Mouse (Mus musculus): Measurements from ENCODE around the gene Ctc1.

Gene Ctc1

GRCm38 (mm10) chr11:69048151-69048550 lies 32.4 kb downstream of the Ctc1 start:
- DNase-seq (ENCODE audit: low read depth, low spot score): no peak

DNA sequence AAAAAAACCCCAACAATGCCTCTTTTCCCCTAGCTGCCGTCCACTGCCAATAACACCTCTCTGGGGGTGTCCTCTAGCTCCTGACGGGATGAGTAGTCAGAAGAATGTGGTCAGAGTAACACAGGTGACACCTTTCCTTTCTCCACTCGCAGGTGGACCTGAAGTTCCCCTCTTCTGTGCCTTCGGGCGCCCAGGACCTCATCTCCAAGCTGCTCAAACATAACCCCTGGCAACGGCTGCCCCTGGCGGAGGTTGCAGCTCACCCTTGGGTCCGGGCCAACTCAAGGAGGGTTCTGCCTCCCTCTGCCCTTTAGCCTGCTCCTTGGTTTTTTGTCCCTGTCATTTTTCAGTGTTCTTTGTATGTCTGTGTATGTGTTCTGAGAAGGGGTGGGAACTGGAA lies 35.0 kb downstream of the Ctc1 start:
- DNase-seq (ENCODE audit: low read depth, low spot score): no peak

DNA sequence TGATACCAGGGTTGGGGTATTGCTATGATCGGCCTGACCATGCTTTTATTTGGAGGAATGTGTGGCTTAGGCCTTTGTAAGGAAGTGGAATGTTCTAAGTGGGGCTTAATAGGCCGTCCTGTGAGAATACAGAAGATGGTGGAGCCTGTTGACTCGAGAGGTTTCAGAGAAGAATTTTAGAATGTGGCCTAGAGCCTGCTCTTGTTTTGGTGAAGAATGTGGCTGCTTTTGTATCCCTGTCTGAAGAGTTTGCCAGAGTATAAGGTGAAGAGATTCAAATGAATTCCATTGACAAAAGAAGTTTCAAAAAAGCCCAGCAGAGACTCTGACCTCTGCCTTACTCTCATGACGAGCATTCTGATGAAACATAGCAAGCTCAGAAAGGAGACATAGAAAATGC lies 36.1 kb downstream of the Ctc1 start:
- no peak for DNase-seq (ENCODE audit: low read depth, low spot score)

DNA sequence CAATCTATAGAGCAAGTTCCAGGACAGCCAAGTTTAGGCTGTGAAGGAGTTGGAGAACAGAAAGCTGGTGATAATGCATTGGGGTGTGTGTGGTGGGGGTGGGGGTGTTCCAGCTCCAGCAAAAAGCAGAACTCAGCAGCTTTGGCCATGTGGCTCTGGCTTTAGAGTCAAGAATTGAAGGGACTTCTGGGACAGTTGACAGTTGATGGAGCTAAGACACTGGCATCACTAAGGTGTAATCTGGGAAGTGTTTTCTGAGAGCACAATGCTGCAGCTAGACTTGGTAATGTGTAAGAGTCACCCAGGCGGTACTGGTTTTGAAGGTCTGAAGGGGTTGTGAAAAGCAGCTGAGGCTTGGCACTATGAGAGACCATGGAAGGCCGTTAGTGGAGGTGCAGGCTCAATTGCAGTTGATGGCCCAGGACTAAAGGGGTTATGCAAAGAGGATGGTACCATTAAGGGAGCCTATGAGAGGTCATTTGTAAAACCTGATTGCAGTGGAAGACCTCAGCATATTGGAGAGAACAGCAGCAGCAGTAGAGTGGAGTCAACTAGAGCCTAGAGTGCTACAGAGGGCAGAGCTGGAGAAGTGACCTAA lies 37.2 kb downstream of the Ctc1 start:
- DNase-seq (ENCODE audit: low read depth, low spot score): no peak

- no peak for DNase-seq (ENCODE audit: low read depth, low spot score)
Measured at GRCm38 (mm10) chr11:69053848-69054247, 38.1 kb downstream of the Ctc1 start.

- DNase-seq (ENCODE audit: low read depth, low spot score): no peak
Measured at GRCm38 (mm10) chr11:69058265-69058664, 42.6 kb downstream of the Ctc1 start.

DNA sequence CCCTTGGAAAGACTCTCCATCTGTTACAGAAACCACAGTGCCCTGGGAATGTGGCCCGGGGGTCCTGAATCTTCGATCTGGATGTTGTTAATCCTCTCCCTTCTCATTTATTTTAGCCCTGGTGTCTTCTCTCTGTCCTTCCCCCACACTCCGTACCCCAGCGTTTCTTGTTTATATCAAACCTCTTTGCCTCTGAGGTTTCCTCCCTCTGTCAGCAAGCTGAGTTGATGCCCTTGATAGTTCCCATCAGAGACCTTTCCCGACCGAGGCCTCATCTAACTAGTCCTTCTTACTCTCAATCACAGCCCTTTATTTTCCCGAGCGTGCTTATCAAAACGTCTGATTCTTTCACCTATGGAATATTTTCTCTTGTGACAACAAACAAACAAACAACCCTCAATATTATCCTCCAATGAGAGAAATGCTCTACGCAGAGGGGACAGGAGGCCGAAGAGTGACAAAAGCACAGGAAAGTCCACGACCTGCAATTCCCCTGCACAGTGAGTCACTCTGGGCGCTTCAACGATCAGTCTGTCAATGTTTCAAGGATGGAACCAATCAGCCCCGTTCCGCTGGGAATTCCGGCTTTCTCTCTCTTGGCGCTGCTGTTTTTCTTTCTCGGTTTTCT lies 43.1 kb downstream of the Ctc1 start:
- DNase-seq (ENCODE audit: low read depth, low spot score): no peak

DNA sequence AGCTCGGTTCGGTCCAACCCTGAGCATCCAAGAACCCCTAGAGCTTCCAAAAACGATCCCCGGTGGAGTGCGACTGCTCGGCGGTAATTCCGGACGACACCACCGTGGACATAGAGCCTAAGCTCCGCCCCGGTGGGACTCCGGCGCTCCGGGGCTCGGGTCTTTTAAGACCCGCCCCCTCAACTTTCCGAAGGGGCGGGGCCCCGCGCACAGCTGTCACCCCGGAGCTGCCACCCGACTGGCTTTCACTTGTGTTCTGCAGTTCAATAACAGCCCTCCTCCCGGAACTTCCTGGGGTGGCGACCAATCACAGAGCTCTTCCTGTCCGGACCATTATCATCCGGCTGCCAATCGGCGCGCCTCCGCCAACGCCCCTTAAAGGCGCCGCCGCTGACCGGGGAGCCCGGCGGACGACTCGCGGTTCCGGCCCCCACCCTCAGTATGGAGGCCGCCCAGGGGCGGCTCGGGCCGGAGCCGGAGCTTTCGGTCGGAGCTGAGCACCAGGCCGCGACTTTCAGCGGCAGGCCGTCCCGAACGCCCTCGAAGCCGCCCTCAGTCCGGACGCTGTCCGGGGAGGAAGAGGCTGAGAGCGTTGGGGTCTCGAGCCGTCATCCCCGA lies 43.8 kb downstream of the Ctc1 start, which contains the start of gene Borcs6:
TSS of gene Borcs6 (plus strand) at position 361 of the 618 bp plus-strand sequence.
- DNase-seq (ENCODE audit: low read depth, low spot score): peak; percentile 92

- no peak for DNase-seq (ENCODE audit: low read depth, low spot score)
Measured at GRCm38 (mm10) chr11:69059975-69060411, 44.3 kb downstream of the Ctc1 start.

DNA sequence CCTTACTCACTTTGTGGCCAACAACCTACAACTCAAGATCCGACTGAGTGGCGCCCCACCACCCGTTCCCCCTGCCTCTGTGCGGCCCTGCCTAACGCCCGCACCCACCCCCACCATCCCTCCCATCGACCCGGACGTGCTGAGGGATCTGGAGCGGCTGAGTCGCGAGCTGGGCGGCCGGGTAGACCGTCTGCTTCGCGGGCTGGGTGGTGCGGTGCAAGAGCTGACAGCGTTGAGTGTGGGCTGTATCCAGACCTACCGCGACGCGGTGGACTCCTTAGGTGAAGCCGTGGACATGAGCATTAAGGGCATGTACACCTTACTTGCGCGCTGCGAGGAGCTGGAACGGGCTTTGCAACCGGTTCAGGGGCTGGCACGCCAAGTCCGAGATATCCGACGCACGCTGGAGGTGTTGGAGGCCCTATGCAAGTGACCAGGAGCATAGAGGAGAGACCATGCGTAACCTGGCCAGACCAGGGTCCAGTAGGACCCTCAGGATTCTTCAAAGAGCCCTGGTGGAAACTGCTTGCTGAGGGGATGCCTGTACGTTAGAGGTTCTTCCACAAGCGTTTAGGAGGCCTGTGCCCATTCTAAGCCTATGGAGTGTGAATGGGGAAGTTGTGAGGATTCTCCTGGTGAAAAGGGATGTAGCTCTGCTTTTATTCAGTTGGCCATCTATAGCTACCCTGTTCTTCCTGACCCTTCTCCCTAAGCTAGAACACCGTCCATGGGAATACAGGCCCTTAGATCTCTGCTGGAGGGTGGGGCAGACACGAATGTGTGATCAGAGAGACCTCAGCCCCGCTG lies 44.9 kb downstream of the Ctc1 start:
- no peak for DNase-seq (ENCODE audit: low read depth, low spot score)

DNA sequence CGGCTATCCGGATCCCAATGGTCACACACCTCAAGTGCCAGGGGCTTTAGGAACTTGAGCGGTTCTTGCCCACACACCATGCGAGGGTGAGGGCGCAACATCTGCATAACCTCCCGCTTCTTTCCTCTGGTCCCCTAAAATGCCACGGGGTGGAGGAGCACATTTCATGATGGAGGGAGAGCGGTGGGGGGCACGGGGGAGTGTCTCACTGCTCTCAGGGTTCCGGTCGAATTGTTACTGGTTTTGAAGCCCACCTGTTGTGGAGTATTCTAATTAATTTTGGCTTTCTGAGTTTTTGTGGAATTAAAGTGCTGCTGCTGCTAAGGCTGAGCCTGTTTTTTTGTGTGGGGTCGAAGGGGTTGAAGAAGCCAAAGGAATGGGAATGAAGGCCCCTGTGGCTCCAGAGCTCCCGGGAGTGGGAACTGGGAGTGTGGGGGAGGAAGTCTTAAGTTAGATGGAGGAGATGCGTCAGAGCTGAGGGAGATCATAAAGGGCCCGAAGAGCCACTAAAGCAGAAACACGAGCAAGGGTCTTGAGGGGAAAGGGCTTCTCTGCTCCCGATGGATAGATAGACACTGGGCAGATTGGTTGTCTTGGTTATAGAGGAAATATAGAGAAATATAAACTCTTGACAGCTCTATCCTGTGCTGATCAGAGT lies 45.7 kb downstream of the Ctc1 start:
- DNase-seq (ENCODE audit: low read depth, low spot score): no peak

GRCm38 (mm10) chr11:69062194-69062760 lies 46.6 kb downstream of the Ctc1 start:
- peak; percentile 46 for DNase-seq (ENCODE audit: low read depth, low spot score)

GRCm38 (mm10) chr11:69062761-69063224 lies 47.1 kb downstream of the Ctc1 start:
- peak; percentile 85 for DNase-seq (ENCODE audit: low read depth, low spot score)

- DNase-seq (ENCODE audit: low read depth, low spot score): peak; percentile 65
Measured at GRCm38 (mm10) chr11:69063413-69064201, 47.9 kb downstream of the Ctc1 start.

- no peak for DNase-seq (ENCODE audit: low read depth, low spot score)
Measured at GRCm38 (mm10) chr11:69064259-69065133, 48.8 kb downstream of the Ctc1 start.

DNA sequence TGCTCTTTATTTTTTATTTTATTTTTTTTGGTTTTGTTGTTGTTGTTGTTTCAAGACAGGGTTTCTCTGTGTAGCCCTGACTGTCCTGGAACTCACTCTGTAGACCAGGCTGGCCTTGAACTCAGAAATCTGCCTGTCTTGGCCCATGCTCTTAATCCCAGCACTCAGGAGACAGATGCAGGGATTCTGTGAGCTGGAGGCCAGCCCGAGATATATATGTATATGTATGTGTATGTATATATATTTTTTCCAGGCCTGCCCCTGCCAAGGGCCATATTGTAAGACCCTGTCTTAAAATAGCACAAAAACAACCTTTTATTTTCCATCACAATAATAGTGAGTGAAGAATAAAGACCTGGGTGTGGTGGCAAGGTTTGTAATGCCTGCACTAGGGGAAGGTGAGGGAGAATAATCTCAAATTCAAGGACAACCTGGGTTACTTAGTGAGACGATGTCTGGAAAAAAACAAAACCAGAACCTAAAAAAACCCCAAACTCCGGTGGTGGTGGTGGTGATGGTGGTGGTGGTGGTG lies 49.7 kb downstream of the Ctc1 start:
- no peak for DNase-seq (ENCODE audit: low read depth, low spot score)

DNA sequence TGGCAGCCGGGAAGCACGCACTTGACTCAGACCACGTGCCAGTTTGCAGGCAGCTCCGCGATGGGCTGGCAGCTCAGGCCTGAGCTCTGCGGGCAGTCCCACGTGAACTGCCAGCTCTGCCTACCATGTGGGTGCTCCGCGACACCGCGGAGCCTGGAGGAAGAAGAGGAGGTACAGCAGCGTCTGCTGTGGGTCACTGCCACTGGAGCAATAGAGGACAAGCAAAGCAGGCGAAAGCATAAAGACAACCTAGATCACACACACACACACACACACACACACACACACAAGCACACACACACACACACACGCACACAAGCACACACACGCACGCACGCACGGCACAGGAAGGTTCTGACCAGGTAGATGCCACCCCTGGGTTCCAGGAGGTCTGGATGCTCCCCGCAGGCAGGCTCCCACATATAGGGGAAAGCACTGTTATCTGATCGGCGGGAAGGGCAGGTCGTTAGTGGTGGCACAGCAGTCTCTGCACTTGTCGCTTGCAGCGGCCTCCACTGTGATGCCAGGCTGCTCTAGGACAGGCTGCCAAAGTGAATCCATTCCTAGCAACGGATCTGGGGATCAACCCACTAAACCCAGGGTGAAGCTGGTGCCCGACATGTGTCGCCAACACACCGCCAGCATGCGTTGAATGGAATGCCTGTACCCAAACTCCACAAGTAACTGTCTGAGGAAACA lies 50.6 kb downstream of the Ctc1 start:
- DNase-seq (ENCODE audit: low read depth, low spot score): no peak

- peak; percentile 81 for DNase-seq (ENCODE audit: low read depth, low spot score)
Measured at GRCm38 (mm10) chr11:69066956-69067355, 51.2 kb downstream of the Ctc1 start.

- DNase-seq (ENCODE audit: low read depth, low spot score): no peak
Measured at GRCm38 (mm10) chr11:69067601-69068000, 51.9 kb downstream of the Ctc1 start.

Measured in retina, postnatal 7 days (tissue).